Mouse (Mus musculus) C2C12 (cell line): ENCODE measurements around the gene Mob3b.

Source experiments
- CTCF ChIP-seq: IDR thresholded peaks from one replicate; pipeline ENCODE4 v1.5.1; 2011; ENCODE audit not compliant: control insufficient read depth, insufficient read depth, insufficient read length
- MAX ChIP-seq: IDR thresholded peaks from one replicate; pipeline ENCODE4 v1.6.1; 2011; ENCODE audit warnings: mild to moderate bottlenecking, control low read depth
- MYOD1 ChIP-seq: IDR thresholded peaks from one replicate; pipeline ENCODE4 v1.6.1; 2011; ENCODE audit warnings: low read depth; ENCODE audit not compliant: control insufficient read depth, insufficient read length
- USF1 ChIP-seq: IDR thresholded peaks from one replicate; pipeline ENCODE4 v1.6.1; 2011; ENCODE audit warnings: low read depth, mild to moderate bottlenecking, control low read depth, moderate library complexity

DNA sequence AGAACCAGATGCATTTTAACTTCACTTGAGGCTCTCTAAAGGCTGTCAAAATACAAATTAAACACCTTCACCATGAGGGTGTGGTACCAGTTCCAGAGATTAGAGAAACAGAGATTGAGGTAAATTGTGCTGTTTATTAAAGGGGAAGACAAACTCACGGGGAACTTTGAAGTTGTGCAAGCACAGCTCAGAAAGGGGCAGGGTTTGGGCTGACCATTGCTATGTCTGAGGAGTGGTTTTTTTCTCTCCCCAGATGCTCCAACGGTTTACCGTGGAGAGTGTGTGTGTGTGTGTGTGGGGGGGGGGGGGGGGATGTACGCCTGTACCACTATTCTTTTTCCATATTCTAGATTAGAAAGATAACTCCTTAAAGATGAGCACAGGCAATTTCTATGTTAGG lies 37.1 kb downstream of the Mob3b start:
- TF ChIP-seq CTCF, result no peak
- no peak for TF ChIP-seq USF1
- no peak for TF ChIP-seq MYOD1
- no peak for TF ChIP-seq MAX
